Mouse (Mus musculus): ENCODE data around the gene Lrriq4. TPM values are rescaled to one million over a fixed set of nuclear protein-coding genes. Genes with fewer than 3 reads are reported as not detected.

Lrriq4 gene
- polyA plus RNA-seq, 1 experiment, result not detected

- no peak for TF ChIP-seq CTCF (IDR thresholded peaks at IDR 0.05; ENCODE audit: low read depth, low read length)
- TF ChIP-seq POLR2A (IDR thresholded peaks at IDR 0.05; ENCODE audit: borderline replicate concordance, low read depth, low read length), result no peak
- no peak overlapping the region for H3K27ac ChIP-seq (ENCODE audit: insufficient read depth, low read depth, low read length)
- H3K4me3 ChIP-seq (ENCODE audit: insufficient read depth, low read length), result peak overlapping the region; percentile 68
- H3K4me1 ChIP-seq (ENCODE audit: control insufficient read depth, insufficient read depth, low read length), result peaks cover 8% of the 10 kb centered on the region; the same call in 1 of the 2 replicates
These were observed 41.1 kb upstream of the Lrriq4 start for GRCm38 (mm10) chr3:30603256-30603655.

DNA sequence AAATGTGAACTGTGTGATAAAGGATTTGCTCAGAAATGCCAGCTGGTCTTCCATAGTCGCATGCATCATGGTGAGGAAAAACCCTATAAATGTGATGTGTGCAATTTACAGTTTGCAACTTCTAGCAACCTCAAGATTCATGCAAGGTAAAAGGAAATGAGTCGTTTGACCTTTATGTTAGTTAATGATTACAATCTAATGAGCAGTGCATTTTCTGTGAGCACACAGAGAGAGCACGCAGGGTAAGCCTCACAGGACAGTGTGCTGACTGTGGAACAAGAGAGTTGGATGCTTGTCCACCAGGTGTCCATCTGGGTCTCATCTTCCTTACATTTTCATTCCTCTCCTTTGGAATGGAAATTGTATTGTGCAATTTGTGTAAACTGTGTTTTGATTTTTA, 35.3 kb upstream of the Lrriq4 start:
- Histone ChIP-seq H3K4me3 (ENCODE audit: insufficient read depth, low read length) (no peak overlapping the region), H3K4me1 (ENCODE audit: control insufficient read depth, insufficient read depth, low read length) (no peaks in the 10 kb centered on the region), H3K27ac (ENCODE audit: insufficient read depth, low read depth, low read length) (no peak overlapping the region)
- no peak for TF ChIP-seq CTCF (IDR thresholded peaks at IDR 0.05; ENCODE audit: low read depth, low read length)
- TF ChIP-seq POLR2A (IDR thresholded peaks at IDR 0.05; ENCODE audit: borderline replicate concordance, low read depth, low read length), result no peak

DNA sequence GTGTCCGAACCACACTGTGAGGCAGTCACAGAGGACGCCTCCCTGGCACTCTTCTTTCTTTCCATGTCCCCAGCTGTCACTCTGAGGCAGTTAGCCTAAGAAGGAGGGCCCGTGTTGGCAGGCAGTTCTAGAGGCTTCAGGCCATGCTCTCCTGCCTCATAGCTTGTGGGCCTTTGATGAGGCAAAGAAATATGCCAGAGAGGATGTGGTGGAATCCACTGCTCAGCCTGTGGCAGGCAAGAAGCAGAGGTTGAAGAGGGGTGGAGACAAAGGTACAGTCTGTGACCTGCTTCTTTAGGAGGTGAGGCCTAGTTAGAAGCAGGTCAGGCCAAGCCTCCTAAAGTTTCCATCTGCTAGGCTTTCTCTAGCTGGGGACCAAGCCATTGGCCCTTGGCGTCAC, 33.4 kb upstream of the Lrriq4 start:
- Histone ChIP-seq H3K4me3 (ENCODE audit: insufficient read depth, low read length) (no peak overlapping the region), H3K4me1 (ENCODE audit: control insufficient read depth, insufficient read depth, low read length) (no peaks in the 10 kb centered on the region), H3K27ac (ENCODE audit: insufficient read depth, low read depth, low read length) (no peak overlapping the region)
- TF ChIP-seq POLR2A (IDR thresholded peaks at IDR 0.05; ENCODE audit: borderline replicate concordance, low read depth, low read length) (no peak), CTCF (IDR thresholded peaks at IDR 0.05; ENCODE audit: low read depth, low read length) (no peak)

DNA sequence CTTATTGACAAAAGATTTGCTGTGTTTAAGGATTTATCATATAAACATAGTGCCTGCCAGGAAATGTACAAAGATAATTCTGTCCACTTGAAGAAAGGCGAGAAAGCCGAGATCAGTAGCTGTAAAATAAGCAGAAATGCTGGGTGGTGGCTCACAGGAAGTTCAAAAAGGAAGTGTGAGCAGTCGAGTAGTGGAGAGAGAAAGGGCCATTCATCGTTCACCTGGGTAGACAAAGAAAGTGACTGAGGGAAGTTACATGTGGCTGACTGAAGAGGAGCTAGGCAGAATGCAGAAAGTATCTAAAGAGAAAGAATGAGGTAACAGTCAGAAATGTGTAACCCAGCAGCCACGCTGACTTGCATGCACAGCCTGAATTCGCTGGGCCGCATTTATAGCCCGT, 24.2 kb upstream of the Lrriq4 start:
- H3K27ac ChIP-seq (ENCODE audit: insufficient read depth, low read depth, low read length), result no peak overlapping the region
- H3K4me1 ChIP-seq (ENCODE audit: control insufficient read depth, insufficient read depth, low read length), result peaks cover 5% of the 10 kb centered on the region
- no peak for TF ChIP-seq POLR2A (IDR thresholded peaks at IDR 0.05; ENCODE audit: borderline replicate concordance, low read depth, low read length)
- no peak for TF ChIP-seq CTCF (IDR thresholded peaks at IDR 0.05; ENCODE audit: low read depth, low read length)
- no peak overlapping the region for H3K4me3 ChIP-seq (ENCODE audit: insufficient read depth, low read length)

DNA sequence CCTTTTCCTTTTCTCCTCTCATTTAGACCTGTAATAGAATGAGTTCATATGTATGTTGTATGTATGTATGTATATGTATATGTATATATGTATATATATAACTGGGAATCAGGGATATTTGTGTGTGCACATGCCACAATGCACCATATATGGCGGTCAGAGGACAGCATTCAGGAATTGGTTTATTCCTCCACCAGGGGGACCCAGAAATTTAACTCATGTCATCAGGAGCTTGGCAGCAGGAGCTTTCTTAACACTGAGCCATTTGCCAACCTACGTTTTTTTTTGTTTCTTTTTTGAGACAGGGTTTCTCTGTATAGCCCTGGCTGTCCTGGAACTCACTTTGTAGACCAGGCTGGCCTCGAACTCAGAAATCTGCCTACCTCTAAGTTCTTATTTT, 10.6 kb upstream of the Lrriq4 start:
- Histone ChIP-seq H3K4me1 (ENCODE audit: control insufficient read depth, insufficient read depth, low read length) (no peaks in the 10 kb centered on the region), H3K27ac (ENCODE audit: insufficient read depth, low read depth, low read length) (no peak overlapping the region), H3K4me3 (ENCODE audit: insufficient read depth, low read length) (no peak overlapping the region)
- TF ChIP-seq CTCF (IDR thresholded peaks at IDR 0.05; ENCODE audit: low read depth, low read length) (no peak), POLR2A (IDR thresholded peaks at IDR 0.05; ENCODE audit: borderline replicate concordance, low read depth, low read length) (no peak)

- TF ChIP-seq POLR2A (IDR thresholded peaks at IDR 0.05; ENCODE audit: borderline replicate concordance, low read depth, low read length) (no peak), CTCF (IDR thresholded peaks at IDR 0.05; ENCODE audit: low read depth, low read length) (no peak)
- H3K4me1 ChIP-seq (ENCODE audit: control insufficient read depth, insufficient read depth, low read length), result peaks cover 7% of the 10 kb centered on the region
These were observed 8.7 kb upstream of the Lrriq4 start for GRCm38 (mm10) chr3:30635629-30636028.

GRCm38 (mm10) chr3:30646761-30647160, 2.5 kb downstream of the Lrriq4 start:
- H3K4me3 ChIP-seq (ENCODE audit: insufficient read depth, low read length), result no peak overlapping the region
- no peak overlapping the region for H3K27ac ChIP-seq (ENCODE audit: insufficient read depth, low read depth, low read length)
- TF ChIP-seq POLR2A (IDR thresholded peaks at IDR 0.05; ENCODE audit: borderline replicate concordance, low read depth, low read length) (no peak), CTCF (IDR thresholded peaks at IDR 0.05; ENCODE audit: low read depth, low read length) (no peak)
- H3K4me1 ChIP-seq (ENCODE audit: control insufficient read depth, insufficient read depth, low read length), result peaks cover 11% of the 10 kb centered on the region

More at GRCm38 (mm10) chr3:30635629-30636028, 8.7 kb upstream of the Lrriq4 start:
- no peak overlapping the region for H3K27ac ChIP-seq (ENCODE audit: insufficient read depth, low read depth, low read length)
- no peak overlapping the region for H3K4me3 ChIP-seq (ENCODE audit: insufficient read depth, low read length)

DNA sequence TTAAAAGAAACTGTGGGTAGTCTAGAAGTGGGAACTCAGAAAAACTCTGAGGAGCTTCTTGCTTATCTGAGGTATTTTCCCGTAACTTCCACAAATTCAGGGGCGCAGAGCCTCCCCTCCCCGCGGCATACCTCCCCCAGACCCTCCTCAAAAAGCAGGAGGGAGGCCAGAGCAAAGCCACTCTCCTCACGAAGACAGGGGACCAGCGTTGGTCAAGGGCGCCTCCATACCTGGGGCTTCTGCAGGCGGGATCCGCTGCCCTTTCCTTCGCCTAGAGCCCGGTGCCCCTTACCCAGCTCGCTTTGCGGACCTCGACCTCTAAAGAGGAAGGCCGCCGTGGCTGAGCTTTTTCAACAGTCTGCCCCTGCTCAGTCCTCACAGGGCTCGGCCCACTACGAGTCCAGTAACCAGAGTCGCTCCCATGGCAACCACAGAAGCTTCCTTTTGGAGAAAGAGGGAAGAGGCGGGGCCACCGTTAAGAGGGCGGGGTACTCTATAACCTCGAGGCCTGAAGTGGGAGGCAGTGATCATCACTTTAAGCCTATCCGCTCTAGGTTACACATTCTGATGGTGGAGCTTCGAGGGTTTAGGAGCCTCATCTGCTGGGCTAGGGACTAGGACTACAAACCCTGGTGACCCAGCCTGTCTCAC, 3.3 kb downstream of the Lrriq4 start, which contains the start of gene Lrrc34:
Gene Lrrc34, minus strand, starts transcription at position 430 of the 651 bp plus-strand sequence.
- TF ChIP-seq CTCF (IDR thresholded peaks at IDR 0.05; ENCODE audit: low read depth, low read length) (no peak), POLR2A (IDR thresholded peaks at IDR 0.05; ENCODE audit: borderline replicate concordance, low read depth, low read length) (peak; percentile 48; the same call in 1 of the 2 replicates)
- no peak within 1 kb of the TSS for H3K27ac ChIP-seq (ENCODE audit: insufficient read depth, low read depth, low read length)
- H3K4me3 ChIP-seq (ENCODE audit: insufficient read depth, low read length), result peak within 1 kb of the TSS; percentile 36
- H3K4me1 ChIP-seq (ENCODE audit: control insufficient read depth, insufficient read depth, low read length), result peaks cover 6% of the 10 kb centered on the region; the same call in 1 of the 2 replicates

- H3K4me1 ChIP-seq (ENCODE audit: control insufficient read depth, insufficient read depth, low read length), result peaks cover 6% of the 10 kb centered on the region; the same call in 1 of the 2 replicates
- TF ChIP-seq POLR2A (IDR thresholded peaks at IDR 0.05; ENCODE audit: borderline replicate concordance, low read depth, low read length) (no peak), CTCF (IDR thresholded peaks at IDR 0.05; ENCODE audit: low read depth, low read length) (no peak)
- no peak overlapping the region for H3K27ac ChIP-seq (ENCODE audit: insufficient read depth, low read depth, low read length)
- H3K4me3 ChIP-seq (ENCODE audit: insufficient read depth, low read length), result no peak overlapping the region
These were observed 4.2 kb downstream of the Lrriq4 start for GRCm38 (mm10) chr3:30648466-30648865.

DNA sequence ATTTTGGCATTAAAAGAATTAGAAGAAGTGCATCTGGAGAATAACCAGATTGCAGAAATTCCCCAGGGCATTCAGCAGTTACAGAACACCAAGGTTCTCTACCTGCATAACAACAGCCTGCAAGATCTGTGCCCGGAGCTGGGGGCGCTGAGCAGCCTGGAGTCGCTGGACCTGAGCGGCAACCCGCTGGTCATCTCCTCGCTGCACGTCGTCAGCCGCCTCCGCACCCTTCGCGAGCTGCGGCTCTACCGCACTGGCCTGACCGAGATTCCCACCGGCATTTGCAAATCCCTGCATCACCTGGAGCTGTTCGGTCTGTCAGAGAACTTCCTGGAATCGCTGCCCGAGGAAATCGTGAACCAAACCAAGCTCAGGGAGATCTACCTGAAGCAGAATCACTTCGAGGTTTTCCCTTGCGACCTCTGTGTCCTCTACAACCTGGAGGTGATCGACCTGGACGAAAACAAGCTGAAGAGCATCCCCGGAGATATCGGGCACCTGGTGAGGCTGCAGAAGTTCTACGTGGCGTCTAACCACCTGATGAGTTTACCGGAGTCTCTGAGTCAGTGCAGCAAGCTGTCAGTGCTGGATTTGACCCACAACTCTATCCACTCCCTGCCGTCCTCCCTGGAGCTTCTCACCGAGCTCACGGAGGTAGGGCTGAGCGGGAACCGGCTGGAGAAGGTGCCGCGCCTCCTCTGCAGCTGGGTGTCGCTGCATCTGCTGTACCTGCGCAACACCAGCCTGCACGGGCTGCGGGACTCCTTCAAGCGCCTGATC, 5.9 kb downstream of the Lrriq4 start:
- Histone ChIP-seq H3K4me3 (ENCODE audit: insufficient read depth, low read length) (peak overlapping the region; percentile 28), H3K27ac (ENCODE audit: insufficient read depth, low read depth, low read length) (no peak overlapping the region), H3K4me1 (ENCODE audit: control insufficient read depth, insufficient read depth, low read length) (peaks cover 5% of the 10 kb centered on the region; the same call in 1 of the 2 replicates)
- TF ChIP-seq CTCF (IDR thresholded peaks at IDR 0.05; ENCODE audit: low read depth, low read length) (no peak), POLR2A (IDR thresholded peaks at IDR 0.05; ENCODE audit: borderline replicate concordance, low read depth, low read length) (no peak)
